Mouse (Mus musculus): Measurements from ENCODE around the gene Ppard. TPM values are rescaled to one million over a fixed set of nuclear protein-coding genes. Genes with fewer than 3 reads are reported as not detected.
A peak's percentile ranks its signal among the peaks of the same experiment; 100 is the strongest.
"Not testable (repeated sequence)": the region's sequence is repeated elsewhere in the genome, so short reads cannot be mapped to it uniquely, and the experiment has no call there.

Gene Ppard
- total RNA-seq, 4 experiments from 2014 or later, result 24.5 to 27.5 (median 26.7) TPM

GRCm38 (mm10) chr17:28312232-28313211 is 80.0 kb downstream of the Ppard start:
- DNase-seq (ENCODE audit: low spot score in 2 of 2), result no peak

- peak; percentile 92 to 94 for DNase-seq (ENCODE audit: low spot score in 2 of 2)
These were observed 80.8 kb downstream of the Ppard start, which contains the start of gene Fance for GRCm38 (mm10) chr17:28313212-28313879. Gene Fance (plus strand): TSS chr17:28313519.

- no peak for DNase-seq (ENCODE audit: low spot score in 2 of 2)
These were observed 81.4 kb downstream of the Ppard start for GRCm38 (mm10) chr17:28313880-28314225.

- no peak for DNase-seq (ENCODE audit: low spot score in 2 of 2)
These were observed 83.2 kb downstream of the Ppard start for GRCm38 (mm10) chr17:28315611-28316160.

GRCm38 (mm10) chr17:28316476-28316875 is 84.0 kb downstream of the Ppard start:
- no peak for DNase-seq (ENCODE audit: low spot score in 2 of 2)

- no peak for DNase-seq (ENCODE audit: low spot score in 2 of 2)
These were observed 84.6 kb downstream of the Ppard start for GRCm38 (mm10) chr17:28317091-28317490.

GRCm38 (mm10) chr17:28317725-28318124 is 85.2 kb downstream of the Ppard start:
- no peak for DNase-seq (ENCODE audit: low spot score in 2 of 2)

- no peak for DNase-seq (ENCODE audit: low spot score in 2 of 2)
These were observed 89.2 kb downstream of the Ppard start for GRCm38 (mm10) chr17:28321700-28322099.

GRCm38 (mm10) chr17:28323786-28324185 is 91.3 kb downstream of the Ppard start:
- DNase-seq (ENCODE audit: low spot score in 2 of 2), result no peak

GRCm38 (mm10) chr17:28324416-28324815 is 91.9 kb downstream of the Ppard start:
- not testable (repeated sequence) for DNase-seq (ENCODE audit: low spot score in 2 of 2)

GRCm38 (mm10) chr17:28325751-28326150 is 93.3 kb downstream of the Ppard start:
- DNase-seq (ENCODE audit: low spot score in 2 of 2), result no peak

- no peak for DNase-seq (ENCODE audit: low spot score in 2 of 2)
These were observed 94.5 kb downstream of the Ppard start for GRCm38 (mm10) chr17:28326951-28327350.

- DNase-seq (ENCODE audit: low spot score in 2 of 2), result peak in 1 of 2 experiments; percentile 31
These were observed 95.3 kb downstream of the Ppard start for GRCm38 (mm10) chr17:28327673-28328325.

- DNase-seq (ENCODE audit: low spot score in 2 of 2), result peak; percentile 92 to 99
These were observed 95.9 kb downstream of the Ppard start, which contains the start of gene Rpl10a for GRCm38 (mm10) chr17:28328366-28328928. Gene Rpl10a (plus strand): TSS chr17:28328471.

- no peak for DNase-seq (ENCODE audit: low spot score in 2 of 2)
These were observed 96.4 kb downstream of the Ppard start for GRCm38 (mm10) chr17:28328946-28329345.

- no peak for DNase-seq (ENCODE audit: low spot score in 2 of 2)
These were observed 97.2 kb downstream of the Ppard start for GRCm38 (mm10) chr17:28329503-28330231.

GRCm38 (mm10) chr17:28330232-28330546 is 97.7 kb downstream of the Ppard start:
- DNase-seq (ENCODE audit: low spot score in 2 of 2), result no peak

- DNase-seq (ENCODE audit: low spot score in 2 of 2), result not testable (repeated sequence)
These were observed 98.1 kb downstream of the Ppard start for GRCm38 (mm10) chr17:28330590-28330989.

GRCm38 (mm10) chr17:28331241-28332112 is 99.0 kb downstream of the Ppard start:
- DNase-seq (ENCODE audit: low spot score in 2 of 2), result no peak
